In the genomic region with DNA sequence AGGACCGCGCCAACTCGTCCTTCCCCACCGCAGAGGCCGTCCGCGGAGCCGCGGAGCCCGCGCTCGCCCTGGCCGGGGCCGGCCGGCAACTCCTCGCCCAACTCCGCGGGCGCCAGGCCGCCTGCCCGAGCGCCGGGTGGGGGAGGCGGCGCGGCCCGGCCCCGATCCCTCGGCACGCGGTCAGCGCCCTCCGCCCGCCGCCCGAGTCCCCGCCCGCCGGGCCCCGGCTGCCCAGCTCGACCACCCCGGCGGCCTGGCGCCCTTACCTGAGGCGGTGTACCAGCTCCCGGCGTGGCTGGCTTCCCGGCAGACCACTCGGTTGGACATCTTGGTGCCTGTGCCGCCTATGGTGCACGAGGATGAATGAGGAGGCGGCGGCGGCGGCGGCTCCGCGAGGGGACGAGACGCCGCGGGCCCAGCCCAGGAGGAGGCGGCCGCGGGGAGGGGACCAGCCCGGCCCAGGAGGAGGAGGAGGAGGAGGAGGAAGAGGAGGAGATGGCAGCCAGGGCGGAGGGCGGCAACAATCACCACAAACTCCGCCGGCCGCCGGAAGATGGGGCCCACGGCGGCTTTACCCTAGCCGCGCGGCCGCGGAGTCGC, we compare ENCODE assay signal across 8 mouse cellular contexts. TPM values are rescaled to one million over a fixed set of nuclear protein-coding genes. Genes with fewer than 3 reads are reported as not detected.
A peak's percentile ranks its signal among the peaks of the same experiment; 100 is the strongest.
DNase-seq lines count a peak whose midpoint lies in the region; ATAC-seq and TF ChIP-seq lines count a peak whose summit lies in the region.

No protein-coding gene starts in this region.

- TF ChIP-seq POLR2A in cerebellum, adult 2 months (IDR thresholded peaks at IDR 0.05; ENCODE audit: borderline replicate concordance, insufficient read depth, low read length): no peak

- peak overlapping the region; percentile 61 for H3K4me2 ChIP-seq in forebrain, postnatal 0 days (ENCODE audit: low read depth)
- H3K4me2 ChIP-seq in lung, embryonic 16.5 days (ENCODE audit: low read depth, low read length): peak overlapping the region; percentile 78

- no peaks in the 10 kb centered on the region for H3K27me3 ChIP-seq in cerebellum, adult 2 months (ENCODE audit: control insufficient read depth, insufficient read depth, low read length)
- no peaks in the 10 kb centered on the region for H3K27me3 ChIP-seq in forebrain, postnatal 0 days (ENCODE audit: insufficient read depth, low read length)
- H3K27me3 ChIP-seq in lung, embryonic 16.5 days (ENCODE audit: control insufficient read depth, insufficient read depth, low read depth, low read length): no peaks in the 10 kb centered on the region

- peak; percentile 62 for ATAC-seq in forebrain, postnatal 0 days
- ATAC-seq in hematopoietic stem cell, adult 5-6 weeks (replicated peaks in 1 of 2; ENCODE audit: insufficient read depth in 1 of 2, low FRiP score in 2 of 2, low TSS enrichment in 1 of 2, low read depth in 1 of 2, poor library complexity in 2 of 2, severe bottlenecking in 2 of 2): peak; percentile 74 to 78
- ATAC-seq in lung, embryonic 16.5 days (ENCODE audit: low read depth): peak; percentile 92

- peak overlapping the region; percentile 91 for H3K27ac ChIP-seq in ES-E14 (ENCODE audit: insufficient read depth, low read depth, low read length, poor library complexity, severe bottlenecking)
- peak overlapping the region; percentile 91 for H3K27ac ChIP-seq in cerebellum, adult 2 months (ENCODE audit: insufficient read depth, low read length)
- peak overlapping the region; percentile 94 for H3K27ac ChIP-seq in forebrain, postnatal 0 days (ENCODE audit: low read depth, low read length)
- peak overlapping the region; percentile 99 for H3K27ac ChIP-seq in lung, embryonic 16.5 days (ENCODE audit: low read length)

- peak overlapping the region; percentile 97 for H3K9ac ChIP-seq in ES-E14 (ENCODE audit: insufficient read depth, low read depth, low read length, poor library complexity, severe bottlenecking)
- peak overlapping the region; percentile 92 for H3K9ac ChIP-seq in forebrain, postnatal 0 days
- H3K9ac ChIP-seq in lung, embryonic 16.5 days (ENCODE audit: low read length): peak overlapping the region; percentile 95

- TF ChIP-seq CTCF in cerebellum, adult 2 months (IDR thresholded peaks at IDR 0.05; ENCODE audit: borderline replicate concordance, insufficient read depth, low read depth, low read length): no peak
- peak; percentile 18; the same call in 1 of the 2 replicates for TF ChIP-seq CTCF in forebrain, postnatal 0 days (IDR thresholded peaks at IDR 0.05; ENCODE audit: low read depth)

- under 1% methylated on average over 69 of the region's 80 CpGs for WGBS in cerebellum, adult 2 months
- WGBS in forebrain, postnatal 0 days: under 1% methylated on average over 51 of the region's 80 CpGs
- under 1% methylated on average over 67 of the region's 80 CpGs for WGBS in lung, embryonic 16.5 days

- H3K4me3 ChIP-seq in ES-E14 (ENCODE audit: insufficient read depth in 1 of 2, low read depth in 1 of 2, low read length in 2 of 2, poor library complexity in 1 of 2, severe bottlenecking in 1 of 2): peak overlapping the region; percentile 90 to 99
- H3K4me3 ChIP-seq in cerebellum, adult 2 months (replicated peaks; ENCODE audit: insufficient read depth, low read depth, low read length): peak overlapping the region; percentile 61
- H3K4me3 ChIP-seq in forebrain, postnatal 0 days (ENCODE audit: low read depth, low read length): peak overlapping the region; percentile 91
- H3K4me3 ChIP-seq in lung, embryonic 16.5 days (ENCODE audit: low read length): peak overlapping the region; percentile 91

- H3K36me3 ChIP-seq in ES-E14 (ENCODE audit: control insufficient read depth, insufficient read depth, low read length, poor library complexity, severe bottlenecking): 0 out of 2 replicates have a peak, but pooled peaks cover 1% of the 10 kb centered on the region
- 0 out of 2 replicates have a peak, but pooled peaks cover 6% of the 10 kb centered on the region for H3K36me3 ChIP-seq in forebrain, postnatal 0 days (ENCODE audit: insufficient read depth)
- H3K36me3 ChIP-seq in lung, embryonic 16.5 days (ENCODE audit: control insufficient read depth, insufficient read depth, low read length): peaks cover 11% of the 10 kb centered on the region

- H3K4me1 ChIP-seq in ES-E14 (ENCODE audit: control insufficient read depth in 2 of 2, insufficient read depth in 2 of 2, low read length in 2 of 2, poor library complexity in 1 of 2): peaks cover 2 to 8% of the 10 kb centered on the region in 2 experiments; a peak in 3 of 4 replicates
- no peaks in the 10 kb centered on the region; the same call in 1 of the 2 replicates for H3K4me1 ChIP-seq in cerebellum, adult 2 months (ENCODE audit: control insufficient read depth, insufficient read depth, low read length)
- 0 out of 2 replicates have a peak, but pooled peaks cover 3% of the 10 kb centered on the region for H3K4me1 ChIP-seq in forebrain, postnatal 0 days (ENCODE audit: insufficient read depth)
- peaks cover 11% of the 10 kb centered on the region for H3K4me1 ChIP-seq in lung, embryonic 16.5 days (replicated peaks; ENCODE audit: control insufficient read depth, insufficient read depth, low read length)

- no peaks in the 10 kb centered on the region for H3K9me3 ChIP-seq in ES-E14 (ENCODE audit: control insufficient read depth, insufficient read depth, low read depth, low read length)
- H3K9me3 ChIP-seq in forebrain, postnatal 0 days (ENCODE audit: low read length): no peaks in the 10 kb centered on the region
- no peaks in the 10 kb centered on the region for H3K9me3 ChIP-seq in lung, embryonic 16.5 days (ENCODE audit: control insufficient read depth, low read length)

- DNase-seq in ES-E14 (ENCODE audit: low read depth, low spot score): no peak
- DNase-seq in cerebellum, adult 2 months: peak; percentile 80
- peak; percentile 73 for DNase-seq in forebrain, postnatal 0 days
- DNase-seq in layer of hippocampus, postnatal 10 days (ENCODE audit: low spot score in 2 of 2): peak; percentile 67 to 79
- peak; percentile 87 for DNase-seq in ovary, adult 18-20 months (ENCODE audit: low spot score)
- peak; percentile 67 for DNase-seq in thymus, postnatal 0 days (ENCODE audit: low spot score)

- in situ Hi-C loops in ES-E14 (cut with MboI; ENCODE audit: low sequenced_read_pairs in 2 of 2, unreplicated experiment in 2 of 2): no loop called here

TF ChIP-seq in ES-E14, 5 proteins besides CTCF, POLR2A, EP300 and RAD21:
- TF ChIP-seq HCFC1 (IDR thresholded peaks at IDR 0.05; ENCODE audit: borderline replicate concordance, insufficient read depth, low read length) (0 out of 2 replicates have a peak, but pooled peaks have one; percentile 34), CHD2 (IDR thresholded peaks at IDR 0.05; ENCODE audit: low read depth, low read length) (no peak), ZNF384 (IDR thresholded peaks at IDR 0.05; ENCODE audit: low read depth, low read length) (no peak), MAFK (IDR thresholded peaks at IDR 0.05; ENCODE audit: insufficient read depth, low read depth, low read length) (no peak), ZC3H11A (IDR thresholded peaks at IDR 0.05; ENCODE audit: borderline replicate concordance, low read depth, low read length) (no peak)

RNA-seq across cellular contexts. Expression of a gene that starts 0.8 kb away (rescaled TPM):
- 59.1 and 66.7 TPM in 2 replicates for total RNA-seq in ES-E14 (2012; rRNA removed)
- 32.8 and 33.0 TPM in 2 replicates for polyA plus RNA-seq in cerebellum, adult 2 months (2012; rRNA removed)
- 45.7 and 54.2 TPM in 2 replicates for total RNA-seq in forebrain, postnatal 0 days (2014; rRNA removed)
- polyA plus RNA-seq in forebrain, postnatal 0 days (2015; fragmentation: Nextera tagmentation; extraction: Ambion mirVana): 46.3 and 52.9 TPM in 2 replicates
- total RNA-seq in hematopoietic stem cell, adult 5-6 weeks (2017): 93.2 and 131 TPM in 2 replicates
- total RNA-seq in layer of hippocampus, postnatal 10 days (2021): 10 to 100 TPM; 61.2 to 61.7 TPM
- polyA plus RNA-seq in lung, embryonic 16.5 days (2015; fragmentation: Nextera tagmentation; extraction: Ambion mirVana): 80.9 and 85.1 TPM in 2 replicates
- 95.1 and 98.0 TPM in 2 replicates for polyA plus RNA-seq in thymus, postnatal 0 days (2015; fragmentation: Nextera tagmentation; extraction: Ambion mirVana)

RNA-seq across cellular contexts. Expression of a gene that starts 29.2 kb away (rescaled TPM):
- 180 TPM in 2 replicates for total RNA-seq in ES-E14 (2012; rRNA removed)
- 81.3 and 91.6 TPM in 2 replicates for polyA plus RNA-seq in cerebellum, adult 2 months (2012; rRNA removed)
- 86.1 and 109 TPM in 2 replicates for total RNA-seq in forebrain, postnatal 0 days (2014; rRNA removed)
- polyA plus RNA-seq in forebrain, postnatal 0 days (2015; fragmentation: Nextera tagmentation; extraction: Ambion mirVana): 225 and 246 TPM in 2 replicates
- 120 and 150 TPM in 2 replicates for total RNA-seq in hematopoietic stem cell, adult 5-6 weeks (2017)
- 10 to 100 TPM; 66.8 to 72.9 TPM for total RNA-seq in layer of hippocampus, postnatal 10 days (2021)
- 212 and 222 TPM in 2 replicates for polyA plus RNA-seq in lung, embryonic 16.5 days (2015; fragmentation: Nextera tagmentation; extraction: Ambion mirVana)
- 289 and 316 TPM in 2 replicates for polyA plus RNA-seq in thymus, postnatal 0 days (2015; fragmentation: Nextera tagmentation; extraction: Ambion mirVana)

RNA-seq across cellular contexts. Expression of a gene that starts 44.3 kb away (rescaled TPM):
- 39.0 and 48.8 TPM in 2 replicates for total RNA-seq in ES-E14 (2012; rRNA removed)
- polyA plus RNA-seq in cerebellum, adult 2 months (2012; rRNA removed): 24.4 and 24.6 TPM in 2 replicates
- 156 and 181 TPM in 2 replicates for total RNA-seq in forebrain, postnatal 0 days (2014; rRNA removed)
- 19.7 and 23.2 TPM in 2 replicates for polyA plus RNA-seq in forebrain, postnatal 0 days (2015; fragmentation: Nextera tagmentation; extraction: Ambion mirVana)
- total RNA-seq in hematopoietic stem cell, adult 5-6 weeks (2017): 64.4 and 74.5 TPM in 2 replicates
- 10 to 100 TPM; 78.8 to 81.0 TPM for total RNA-seq in layer of hippocampus, postnatal 10 days (2021)
- polyA plus RNA-seq in lung, embryonic 16.5 days (2015; fragmentation: Nextera tagmentation; extraction: Ambion mirVana): 10.8 and 11.0 TPM in 2 replicates
- polyA plus RNA-seq in thymus, postnatal 0 days (2015; fragmentation: Nextera tagmentation; extraction: Ambion mirVana): 14.9 and 15.8 TPM in 2 replicates
